Mouse (Mus musculus) kidney, postnatal 36 days (tissue): ENCODE measurements at regions not wholly inside any gene's neighbourhood (a gene's known extent, or its start where the extent isn't known, plus 50 kb on each side); places are given as distances from the start of the nearest gene placed in this dataset.
A peak's percentile ranks its signal among the peaks of the same experiment; 100 is the strongest.

Experiments used
- DNase-seq, 2 experiments: peaks; one replicate each; pipeline ENCODE4 v3.0.0; 2021 to 2022; ENCODE audit warnings: mixed read lengths in 2 of 2

- no peak for DNase-seq
Measured at GRCm38 (mm10) chr13:101884752-101885151, 116.7 kb upstream of the Pik3r1 start.

GRCm38 (mm10) chr13:101891473-101891872 is 123.5 kb upstream of the Pik3r1 start:
- no peak for DNase-seq

- DNase-seq: no peak
Measured at GRCm38 (mm10) chr13:101893035-101893600, 125.1 kb upstream of the Pik3r1 start.

GRCm38 (mm10) chr13:101895161-101895560 is 127.1 kb upstream of the Pik3r1 start:
- DNase-seq: no peak

- no peak for DNase-seq
Measured at GRCm38 (mm10) chr13:101895686-101896085, 127.7 kb upstream of the Pik3r1 start.

- no peak for DNase-seq
Measured at GRCm38 (mm10) chr13:101896946-101897345, 128.9 kb upstream of the Pik3r1 start.

DNA sequence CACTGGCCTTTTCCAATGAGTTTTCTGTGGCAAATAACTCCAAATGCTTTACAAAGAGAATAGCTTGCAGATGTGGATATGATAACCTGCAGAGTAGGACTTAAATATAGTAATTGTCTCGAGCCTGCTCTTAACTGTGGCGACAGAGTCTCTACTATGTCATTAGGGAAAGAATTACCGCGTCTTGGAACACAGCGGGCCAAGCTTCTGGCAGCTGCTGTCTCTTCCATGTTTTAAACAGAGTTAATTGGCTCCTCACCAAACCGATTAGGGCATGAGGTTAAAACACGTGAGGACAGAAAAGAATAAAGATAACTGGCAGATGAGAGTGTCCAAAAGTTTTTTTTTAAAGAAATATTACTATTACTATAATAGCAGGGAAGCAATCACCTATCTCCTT is 134.2 kb upstream of the Pik3r1 start:
- DNase-seq: no peak

DNA sequence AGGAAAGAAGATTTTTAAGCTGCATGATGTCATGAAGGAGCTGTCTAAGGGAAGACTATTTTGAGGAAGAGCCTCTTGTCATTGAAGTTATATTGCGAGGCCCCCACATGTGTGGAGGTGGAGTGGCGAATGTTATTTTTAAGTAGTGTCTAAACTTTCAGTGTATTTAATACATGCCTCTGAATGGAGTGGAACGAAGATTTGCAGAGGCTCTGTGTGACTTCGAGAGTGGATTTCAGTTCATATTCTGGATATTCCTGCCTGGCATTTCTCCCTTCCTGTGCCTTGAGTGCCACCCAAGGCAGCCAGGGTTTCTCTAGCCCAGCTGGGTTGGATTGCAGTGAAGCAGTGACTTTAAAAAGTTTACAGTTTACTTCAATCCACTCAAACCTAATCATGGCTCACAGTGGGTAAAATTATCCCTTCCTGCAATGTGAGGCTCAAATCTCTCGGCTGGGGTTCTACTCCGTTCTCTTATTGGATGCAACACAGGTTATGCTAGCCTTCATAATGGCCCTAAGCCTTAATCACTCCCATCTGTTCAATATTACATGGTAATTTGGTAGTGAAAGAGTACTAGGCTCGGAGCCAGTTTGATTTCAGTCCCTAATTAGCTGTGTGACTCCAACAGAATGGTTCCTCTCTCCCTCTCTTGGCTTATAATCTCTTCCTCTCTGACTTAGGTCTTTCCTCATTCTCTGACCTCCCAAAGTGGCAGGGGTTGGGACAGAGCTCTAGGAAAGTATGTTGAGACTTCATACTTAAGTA is 138.1 kb upstream of the Pik3r1 start:
- DNase-seq: no peak

- peak; percentile 18 to 30 for DNase-seq
Measured at GRCm38 (mm10) chr13:101909026-101909425, 141.0 kb upstream of the Pik3r1 start.

DNA sequence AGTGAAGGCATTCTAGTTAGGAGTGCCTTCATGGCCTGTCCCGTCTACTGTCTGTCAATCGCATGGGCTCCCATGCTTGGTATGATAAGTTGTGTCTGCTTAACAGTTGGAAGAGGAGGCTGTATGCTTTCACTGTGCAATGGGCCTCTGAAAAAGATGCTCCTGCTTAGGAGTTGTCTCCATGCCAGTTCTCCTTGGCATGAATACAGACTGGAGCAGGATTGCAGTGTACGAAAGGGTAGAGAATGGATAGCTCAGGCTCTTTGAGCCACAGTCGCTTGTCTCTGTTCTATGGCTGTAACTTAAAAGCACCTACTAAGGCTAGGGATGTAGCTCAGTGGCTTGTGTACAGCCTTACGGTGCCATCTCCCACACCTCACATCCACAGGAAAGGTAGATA is 142.7 kb upstream of the Pik3r1 start:
- no peak for DNase-seq

- peak; percentile 34 to 35 for DNase-seq
Measured at GRCm38 (mm10) chr13:101914132-101914531, 146.1 kb upstream of the Pik3r1 start.

- peak; percentile 11 to 13 for DNase-seq
Measured at GRCm38 (mm10) chr13:101914691-101915541, 146.9 kb upstream of the Pik3r1 start.

DNA sequence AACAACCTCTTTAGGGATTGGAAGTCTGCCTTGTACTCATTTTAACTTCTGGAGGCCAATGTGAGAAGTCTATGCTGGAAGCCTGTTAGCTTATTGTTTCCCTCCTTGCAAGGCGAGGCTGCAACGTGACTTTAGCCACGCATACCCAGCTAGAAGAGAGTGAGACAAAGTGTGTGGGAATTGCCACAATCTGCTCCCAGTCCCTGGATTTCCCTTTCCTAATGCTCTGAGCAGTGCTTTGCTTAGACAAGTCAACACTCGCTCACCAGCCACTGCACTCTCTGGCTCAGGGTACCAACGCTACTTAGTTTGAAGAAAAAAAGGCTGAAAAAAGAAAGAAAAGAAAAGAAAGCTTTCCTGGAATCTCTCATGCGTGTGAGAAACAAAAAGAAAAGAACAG is 147.5 kb upstream of the Pik3r1 start:
- DNase-seq: no peak

DNA sequence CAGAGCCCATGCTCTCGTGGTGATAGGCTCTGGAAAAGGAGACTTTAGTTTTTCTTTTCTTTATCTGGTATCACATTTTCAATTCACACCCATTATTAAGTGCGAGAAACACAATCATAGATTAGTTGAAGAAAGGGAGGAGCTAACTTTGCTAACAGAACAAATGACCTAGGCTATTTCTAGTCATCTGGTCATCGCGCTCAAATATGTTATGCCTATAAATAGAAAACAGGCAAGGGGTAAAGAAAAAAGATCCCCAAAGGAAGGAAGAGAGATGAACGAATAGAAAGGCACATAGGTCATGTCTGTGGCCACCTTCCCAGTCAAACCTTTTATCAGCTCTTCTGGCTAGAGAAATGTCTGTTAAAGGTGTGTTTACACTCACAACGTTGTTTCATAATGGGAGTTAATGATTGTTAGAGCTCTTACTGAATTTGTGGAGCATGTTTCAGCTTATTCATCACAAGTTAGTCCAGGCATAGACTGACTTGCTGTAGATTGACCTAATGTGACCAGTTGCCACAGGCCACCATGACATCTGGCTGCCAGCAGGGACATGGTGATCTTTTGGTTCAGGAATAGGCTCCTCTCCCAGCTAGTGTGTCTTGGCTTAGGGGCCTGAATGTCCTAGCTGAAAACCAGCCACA is 148.1 kb upstream of the Pik3r1 start:
- peak; percentile 17 to 33 for DNase-seq

DNA sequence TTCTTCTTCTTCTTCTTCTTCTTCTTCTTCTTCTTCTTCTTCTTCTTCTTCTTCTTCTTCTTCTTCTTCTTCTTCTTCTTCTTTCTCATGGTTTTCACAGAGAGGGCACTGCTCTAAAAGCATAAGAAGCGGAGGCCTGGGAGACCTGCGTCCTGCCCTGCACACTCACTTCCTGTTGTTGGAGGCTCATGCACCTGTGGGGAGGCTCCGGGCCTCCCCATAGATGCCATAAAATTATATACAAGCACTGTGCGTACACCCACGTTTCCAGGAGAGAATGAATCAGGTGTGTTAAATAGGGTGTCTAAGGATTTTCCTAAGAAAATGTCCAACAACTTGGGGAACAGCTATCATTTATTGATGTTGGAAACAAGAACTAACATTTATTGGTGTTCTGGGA is 148.9 kb upstream of the Pik3r1 start:
- no peak for DNase-seq

- DNase-seq: no peak
Measured at GRCm38 (mm10) chr13:101918185-101918584, 150.2 kb upstream of the Pik3r1 start.

- peak; percentile 21 to 34 for DNase-seq
Measured at GRCm38 (mm10) chr13:101919266-101919665, 151.2 kb upstream of the Pik3r1 start.

DNA sequence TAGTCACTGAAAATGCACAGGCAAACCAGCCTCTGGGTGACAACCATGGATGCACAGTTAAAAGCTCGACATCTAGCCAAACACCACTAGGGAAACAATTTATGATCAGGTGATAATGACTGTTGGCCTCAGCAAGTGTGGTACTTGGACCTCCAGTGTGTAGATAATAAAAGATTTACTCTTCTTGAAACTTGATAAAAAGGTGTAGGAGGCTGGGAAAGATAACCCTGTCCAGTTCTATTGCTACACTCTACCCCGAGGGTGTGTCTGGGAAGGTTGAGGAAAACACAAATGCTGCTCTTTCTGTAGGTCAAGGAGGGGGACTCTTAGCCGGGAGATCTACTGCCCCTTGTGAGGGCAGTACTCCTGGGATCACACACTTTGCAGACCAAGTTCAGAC is 152.4 kb upstream of the Pik3r1 start:
- DNase-seq: no peak

GRCm38 (mm10) chr13:101924637-101925036 is 156.6 kb upstream of the Pik3r1 start:
- no peak for DNase-seq

GRCm38 (mm10) chr13:101931264-101931663 is 163.2 kb upstream of the Pik3r1 start:
- DNase-seq: peak in 1 of 2 experiments; percentile 11

GRCm38 (mm10) chr13:101931882-101932281 is 163.9 kb upstream of the Pik3r1 start:
- DNase-seq: no peak

GRCm38 (mm10) chr13:101935843-101936242 is 167.8 kb upstream of the Pik3r1 start:
- no peak for DNase-seq

- DNase-seq: no peak
Measured at GRCm38 (mm10) chr13:101954521-101954920, 186.5 kb upstream of the Pik3r1 start.
